Mouse (Mus musculus) heart, embryonic 11.5 days (tissue): ENCODE measurements around the gene Bcl11b. TPM values are rescaled to one million over a fixed set of nuclear protein-coding genes. Genes with fewer than 3 reads are reported as not detected.

ENCODE experiments used
- ATAC-seq: fragments of 200-750 bp; cut with Nextera tagmentation; replicated peaks from 2 replicates; pipeline ENCODE4 v1.8.0; 2017; ENCODE audit warnings: moderate library complexity; ENCODE audit not compliant: insufficient number of reproducible peaks, low FRiP score, low TSS enrichment
- H3K27ac ChIP-seq: fragments of 300-500 bp; sonication (generic); 2 replicates; pipeline ENCODE4 v1.5.1; 2014; ENCODE audit warnings: mild to moderate bottlenecking, low read depth, low read length
- H3K27me3 ChIP-seq: fragments of 300-500 bp; sonication (generic); 2 replicates; pipeline ENCODE4 v1.6.1; 2014; ENCODE audit warnings: mild to moderate bottlenecking, low read length, mixed read lengths; ENCODE audit not compliant: control insufficient read depth, insufficient read depth
- H3K36me3 ChIP-seq: fragments of 300-500 bp; sonication (generic); 2 replicates; pipeline ENCODE4 v1.6.1; 2014; ENCODE audit warnings: mild to moderate bottlenecking, low read length, moderate library complexity, mixed read lengths; ENCODE audit not compliant: control insufficient read depth, insufficient read depth
- H3K4me1 ChIP-seq: fragments of 300-500 bp; sonication (generic); 2 replicates; pipeline ENCODE4 v1.6.1; 2014; ENCODE audit warnings: low read length; ENCODE audit not compliant: control insufficient read depth, insufficient read depth
- H3K4me2 ChIP-seq: fragments of 300-500 bp; sonication (generic); 2 replicates; pipeline ENCODE4 v1.6.1; 2014; ENCODE audit warnings: mild to moderate bottlenecking, moderate library complexity
- H3K4me3 ChIP-seq: fragments of 300-500 bp; sonication (generic); 2 replicates; pipeline ENCODE4 v1.5.1; 2014; ENCODE audit warnings: low read depth, low read length
- H3K9ac ChIP-seq: fragments of 300-500 bp; sonication (generic); 2 replicates; pipeline ENCODE4 v1.6.1; 2014; ENCODE audit warnings: mild to moderate bottlenecking, low read depth, low read length, moderate library complexity
- H3K9me3 ChIP-seq: fragments of 300-500 bp; sonication (generic); replicated peaks from 2 replicates; pipeline ENCODE4 v1.6.1; 2016; ENCODE audit warnings: low read length; ENCODE audit not compliant: control insufficient read depth
- WGBS: fragments of 180-500 bp; shearing (Covaris S2); extraction: QIAGEN DNeasy Blood & Tissue Kit; methylation state at CpG from one replicate; pipeline ENCODE4 v1.1.7; 2014; ENCODE audit not compliant: insufficient replicate concordance; 5-methylcytosine and 5-hydroxymethylcytosine counted together
- polyA plus RNA-seq: library from polyadenylated mRNA; unstranded; fragments of >200 nt; fragmentation: Nextera tagmentation; extraction: Ambion mirVana; gene quantifications from 2 replicates; pipeline ENCODE4 v1.2.1, GENCODE M21; 2014

Gene Bcl11b
- polyA plus RNA-seq, 1 experiment from 2014 or later, result 1.7 TPM

DNA sequence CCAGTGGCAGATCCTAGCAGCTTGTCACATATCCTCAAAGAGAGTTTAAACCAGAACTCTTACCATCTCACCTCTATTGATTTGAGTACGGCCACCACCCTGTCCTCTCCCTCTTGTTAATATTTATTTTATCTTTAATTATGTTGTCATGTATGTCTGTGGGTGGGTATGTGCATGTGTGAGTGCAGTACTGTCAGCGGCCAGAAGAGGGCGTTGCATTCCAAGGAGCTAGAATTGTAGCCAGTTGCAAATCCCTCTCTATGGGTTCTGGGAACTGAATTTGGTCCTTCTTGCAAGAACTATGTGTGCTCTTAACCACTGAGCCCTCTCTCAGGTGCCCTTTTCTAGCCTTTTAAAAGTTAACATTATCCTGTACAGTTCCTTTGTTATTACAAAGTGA is 98.1 kb downstream of the Bcl11b start:
- Histone ChIP-seq H3K27me3 (no peaks in the 10 kb centered on the region), H3K36me3 (no peaks in the 10 kb centered on the region), H3K4me3 (no peak overlapping the region), H3K4me2 (no peak overlapping the region), H3K4me1 (no peaks in the 10 kb centered on the region), H3K9me3 (peaks cover 4% of the 10 kb centered on the region), H3K9ac (no peak overlapping the region), H3K27ac (no peak overlapping the region)
- 81% methylated on average over 3 of the region's 3 CpGs for WGBS
- no peak for ATAC-seq

DNA sequence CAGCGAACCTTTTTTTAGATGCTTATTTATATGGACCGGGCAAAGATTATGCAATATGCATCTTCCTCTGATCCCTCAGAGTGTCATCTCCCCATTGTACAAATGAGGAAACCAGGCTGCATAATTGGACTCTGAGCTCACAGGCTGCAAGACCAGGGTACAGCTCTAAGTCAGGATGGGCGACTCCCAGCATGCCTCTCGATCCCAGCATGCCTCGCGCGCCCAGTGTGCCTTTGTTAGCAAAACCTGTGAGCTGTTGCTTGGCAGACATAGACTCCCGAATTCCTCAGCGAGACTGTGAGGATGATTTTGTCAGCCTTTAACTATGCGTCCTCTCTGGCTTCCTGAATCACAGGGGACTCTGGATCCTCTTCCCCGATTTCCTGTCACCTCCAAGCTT is 98.9 kb downstream of the Bcl11b start:
- no peak for ATAC-seq
- H3K36me3 ChIP-seq, result no peaks in the 10 kb centered on the region
- no peaks in the 10 kb centered on the region for H3K4me1 ChIP-seq
- WGBS, result 78% methylated on average over 11 of the region's 11 CpGs
- H3K27me3 ChIP-seq, result no peaks in the 10 kb centered on the region
- H3K4me2 ChIP-seq, result no peak overlapping the region
- no peak overlapping the region for H3K9ac ChIP-seq
- no peak overlapping the region for H3K27ac ChIP-seq
- peaks cover 4% of the 10 kb centered on the region for H3K9me3 ChIP-seq
- H3K4me3 ChIP-seq, result no peak overlapping the region

DNA sequence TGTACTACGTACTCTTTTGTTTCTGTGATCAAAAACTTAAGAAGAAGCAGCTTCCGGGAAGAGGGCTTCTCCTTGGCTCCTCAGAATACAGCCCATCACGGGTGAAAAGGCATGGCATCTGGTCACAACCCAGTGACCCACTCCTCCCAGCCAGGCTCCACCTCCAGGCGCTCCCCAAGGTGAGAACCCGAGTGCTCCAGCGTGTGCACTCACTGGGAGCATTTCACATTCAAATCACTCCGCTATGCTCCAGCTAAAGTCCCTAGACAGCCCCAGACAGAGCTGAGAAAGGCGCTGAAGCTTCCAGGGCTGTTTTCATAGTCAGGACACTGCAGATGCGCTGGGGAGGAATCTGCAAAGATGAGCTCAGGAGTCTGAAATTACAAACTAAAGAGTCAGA is 99.5 kb downstream of the Bcl11b start:
- H3K4me3 ChIP-seq, result no peak overlapping the region
- H3K4me1 ChIP-seq, result no peaks in the 10 kb centered on the region
- ATAC-seq, result no peak
- no peak overlapping the region for H3K9ac ChIP-seq
- peaks cover 4% of the 10 kb centered on the region for H3K9me3 ChIP-seq
- H3K36me3 ChIP-seq, result no peaks in the 10 kb centered on the region
- no peaks in the 10 kb centered on the region for H3K27me3 ChIP-seq
- WGBS, result 39% methylated on average over 9 of the region's 9 CpGs
- H3K27ac ChIP-seq, result no peak overlapping the region
- no peak overlapping the region for H3K4me2 ChIP-seq

DNA sequence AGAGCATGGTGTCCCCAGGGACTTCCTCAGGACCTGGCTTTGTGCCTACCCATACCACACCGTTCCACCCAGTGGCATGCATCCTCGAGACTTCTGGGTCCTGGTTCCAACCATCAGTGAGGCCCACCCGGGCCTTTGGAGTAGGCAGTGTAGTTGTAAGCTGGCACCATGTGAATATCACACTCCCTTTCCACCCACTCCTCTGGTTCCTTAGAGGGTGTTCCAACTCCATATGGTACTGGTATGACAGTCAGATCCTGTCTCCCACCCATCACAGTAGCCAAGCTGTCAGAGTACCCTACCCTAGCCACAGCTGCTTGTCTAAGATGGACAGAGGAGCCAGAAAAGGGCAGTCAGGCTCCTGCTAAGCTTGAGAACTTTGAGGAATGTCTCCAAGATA is 112.0 kb downstream of the Bcl11b start:
- 92% methylated on average over 3 of the region's 3 CpGs for WGBS
- Histone ChIP-seq H3K27ac (no peak overlapping the region), H3K4me3 (no peak overlapping the region), H3K27me3 (no peaks in the 10 kb centered on the region), H3K4me1 (peaks cover 3% of the 10 kb centered on the region; the same call in 1 of the 2 replicates), H3K4me2 (no peak overlapping the region), H3K9ac (no peak overlapping the region), H3K9me3 (no peaks in the 10 kb centered on the region), H3K36me3 (no peaks in the 10 kb centered on the region)
- no peak for ATAC-seq

DNA sequence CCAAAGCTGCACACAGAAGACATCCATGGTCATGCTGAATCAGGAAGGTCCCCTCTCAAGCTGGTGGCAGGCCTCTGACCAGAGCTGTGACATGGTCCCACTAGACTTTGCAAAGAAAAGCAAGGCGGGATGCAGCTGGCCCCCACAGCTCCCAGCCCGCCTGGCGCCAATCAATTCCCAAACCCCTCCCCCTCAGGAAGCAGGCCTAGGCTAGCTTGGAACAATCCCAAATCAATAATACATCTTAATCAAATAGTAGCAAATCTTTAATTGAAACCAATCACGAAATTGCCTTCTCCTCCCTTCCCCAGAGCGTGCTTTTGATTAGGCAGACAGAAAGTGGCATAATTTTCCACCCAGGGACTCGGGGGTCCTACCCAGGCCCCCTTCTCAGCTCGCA is 113.1 kb downstream of the Bcl11b start:
- H3K4me2 ChIP-seq, result no peak overlapping the region
- H3K4me3 ChIP-seq, result no peak overlapping the region
- 71% methylated on average over 7 of the region's 7 CpGs for WGBS
- H3K27me3 ChIP-seq, result no peaks in the 10 kb centered on the region
- H3K36me3 ChIP-seq, result no peaks in the 10 kb centered on the region
- no peak for ATAC-seq
- no peak overlapping the region for H3K9ac ChIP-seq
- peaks cover 3% of the 10 kb centered on the region; the same call in 1 of the 2 replicates for H3K4me1 ChIP-seq
- no peak overlapping the region for H3K27ac ChIP-seq
- no peaks in the 10 kb centered on the region for H3K9me3 ChIP-seq

DNA sequence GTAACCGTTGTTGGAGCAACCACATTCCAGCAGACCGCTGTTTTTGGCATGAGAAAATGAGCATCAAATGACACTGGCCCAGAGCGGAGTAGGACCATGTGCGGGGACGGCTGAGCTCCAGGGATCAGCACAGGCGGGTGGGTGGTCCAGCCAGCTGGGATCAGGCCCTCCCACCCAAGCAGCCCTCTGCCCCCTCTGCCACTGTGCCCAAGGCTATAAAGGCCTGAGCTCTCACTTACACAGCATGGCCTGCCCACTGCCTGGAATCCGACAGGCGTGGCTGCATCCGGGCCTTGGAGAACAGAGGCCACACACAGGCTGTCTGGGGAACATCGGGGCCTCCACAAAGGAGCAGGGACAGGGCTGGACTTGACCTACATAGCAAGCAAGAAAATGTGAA is 113.6 kb downstream of the Bcl11b start:
- 67% methylated on average over 10 of the region's 10 CpGs for WGBS
- Histone ChIP-seq H3K9me3 (no peaks in the 10 kb centered on the region), H3K4me2 (no peak overlapping the region), H3K27me3 (no peaks in the 10 kb centered on the region), H3K27ac (no peak overlapping the region), H3K4me1 (peaks cover 3% of the 10 kb centered on the region; the same call in 1 of the 2 replicates), H3K4me3 (no peak overlapping the region), H3K36me3 (no peaks in the 10 kb centered on the region), H3K9ac (no peak overlapping the region)
- ATAC-seq, result no peak

DNA sequence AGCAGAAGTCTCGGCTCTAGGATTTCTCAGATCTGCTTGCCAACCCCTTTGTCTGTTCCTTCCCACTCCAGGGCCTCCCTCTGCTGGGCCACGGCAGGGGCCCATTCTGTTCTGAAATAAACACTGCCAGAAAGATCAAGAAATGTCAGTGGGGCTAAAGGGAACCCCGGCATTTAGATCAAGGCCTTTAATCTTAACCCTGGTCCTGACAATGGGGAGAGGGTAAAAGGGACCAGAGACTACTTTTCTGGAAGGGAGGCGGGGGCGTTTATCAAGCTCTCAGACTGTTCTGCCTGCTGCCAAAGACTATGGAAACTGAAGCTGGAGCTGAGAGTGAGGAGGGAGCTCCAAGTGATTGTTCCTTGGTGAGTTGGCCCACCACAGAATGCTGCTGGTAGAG is 114.8 kb downstream of the Bcl11b start:
- Histone ChIP-seq H3K9me3 (no peaks in the 10 kb centered on the region), H3K4me2 (no peak overlapping the region), H3K27me3 (no peaks in the 10 kb centered on the region), H3K36me3 (no peaks in the 10 kb centered on the region), H3K27ac (no peak overlapping the region), H3K4me3 (no peak overlapping the region), H3K4me1 (peaks cover 8% of the 10 kb centered on the region; the same call in 1 of the 2 replicates), H3K9ac (0 out of 2 replicates have a peak overlapping the region, but pooled peaks have one; percentile 28)
- 41% methylated on average over 5 of the region's 5 CpGs for WGBS
- ATAC-seq, result no peak

DNA sequence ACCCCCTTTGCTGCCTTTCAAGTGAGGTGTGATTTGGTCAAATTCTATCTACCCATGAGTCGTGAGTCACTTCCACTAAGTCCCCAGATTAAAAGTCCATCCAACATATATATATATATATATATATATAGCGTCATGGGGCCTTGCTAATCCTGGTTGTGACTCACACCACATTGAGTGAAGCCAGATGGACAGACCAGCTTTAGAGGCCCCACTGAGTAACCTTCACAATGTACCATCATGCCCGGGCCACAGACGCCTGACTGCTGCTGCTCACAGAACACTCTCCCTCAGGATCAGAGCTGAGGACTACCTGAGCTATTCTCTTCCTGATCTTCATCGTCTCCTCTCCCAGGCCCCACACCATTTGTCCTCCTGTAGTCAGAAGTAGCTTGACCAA is 115.4 kb downstream of the Bcl11b start:
- H3K36me3 ChIP-seq, result no peaks in the 10 kb centered on the region
- 54% methylated on average over 5 of the region's 5 CpGs for WGBS
- no peaks in the 10 kb centered on the region for H3K27me3 ChIP-seq
- no peak overlapping the region for H3K4me3 ChIP-seq
- H3K27ac ChIP-seq, result no peak overlapping the region
- no peak overlapping the region for H3K9ac ChIP-seq
- no peak overlapping the region for H3K4me2 ChIP-seq
- H3K4me1 ChIP-seq, result peaks cover 8% of the 10 kb centered on the region; the same call in 1 of the 2 replicates
- H3K9me3 ChIP-seq, result no peaks in the 10 kb centered on the region
- no peak for ATAC-seq

DNA sequence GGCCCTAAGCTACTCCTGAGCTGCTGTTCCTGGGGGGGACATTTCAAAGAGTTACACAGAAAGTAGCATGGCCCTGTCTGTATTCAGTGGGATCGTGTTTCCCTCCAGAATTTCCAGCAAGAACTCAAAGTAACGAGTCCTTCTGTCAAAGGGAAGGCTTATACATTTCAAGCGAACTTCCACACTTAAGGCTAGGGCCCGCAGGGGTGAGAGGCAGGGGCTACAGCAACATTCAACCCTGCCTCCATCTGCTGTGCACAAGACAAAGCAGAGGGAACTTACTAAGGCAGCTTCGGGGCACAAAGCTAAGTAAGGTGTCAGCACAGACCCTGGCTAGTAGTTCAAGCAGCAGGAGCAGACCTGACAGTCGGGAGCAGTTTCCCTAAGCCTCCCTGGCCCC is 115.8 kb downstream of the Bcl11b start:
- Histone ChIP-seq H3K4me2 (no peak overlapping the region), H3K27ac (no peak overlapping the region), H3K9me3 (no peaks in the 10 kb centered on the region), H3K4me3 (no peak overlapping the region), H3K27me3 (no peaks in the 10 kb centered on the region), H3K9ac (no peak overlapping the region), H3K4me1 (peaks cover 8% of the 10 kb centered on the region; the same call in 1 of the 2 replicates), H3K36me3 (no peaks in the 10 kb centered on the region)
- 56% methylated on average over 6 of the region's 6 CpGs for WGBS
- ATAC-seq, result no peak
